Mouse (Mus musculus): ENCODE measurements around the gene Taar7b.
A peak's percentile ranks its signal among the peaks of the same experiment; 100 is the strongest.

Taar7b gene

GRCm38 (mm10) chr10:23999639-24000038, at the start of gene Taar7b:
TSS of gene Taar7b (plus strand) at chr10:23999939.
- no peak for DNase-seq (ENCODE audit: low spot score)

- DNase-seq (ENCODE audit: low spot score): no peak
These were observed 48.0 kb upstream of the Taar7b start for GRCm38 (mm10) chr10:23951714-23952113.

GRCm38 (mm10) chr10:23959071-23959470, 40.7 kb upstream of the Taar7b start:
- DNase-seq (ENCODE audit: low spot score): no peak

GRCm38 (mm10) chr10:23960444-23960915, 39.3 kb upstream of the Taar7b start, which contains the start of gene Taar4:
TSS of gene Taar4 (plus strand) at chr10:23960494.
- DNase-seq (ENCODE audit: low spot score): no peak

- DNase-seq (ENCODE audit: low spot score): no peak
These were observed 36.3 kb upstream of the Taar7b start for GRCm38 (mm10) chr10:23963444-23963843.

- DNase-seq (ENCODE audit: low spot score): no peak
These were observed 34.7 kb upstream of the Taar7b start for GRCm38 (mm10) chr10:23964921-23965610.

GRCm38 (mm10) chr10:23970656-23971165, 29.0 kb upstream of the Taar7b start, which contains the start of gene Taar5:
TSS of gene Taar5 (plus strand) at chr10:23970706.
- DNase-seq (ENCODE audit: low spot score): no peak

- no peak for DNase-seq (ENCODE audit: low spot score)
These were observed 28.5 kb upstream of the Taar7b start for GRCm38 (mm10) chr10:23971256-23971655.

GRCm38 (mm10) chr10:23977958-23978357, 21.8 kb upstream of the Taar7b start:
- DNase-seq (ENCODE audit: low spot score): no peak

GRCm38 (mm10) chr10:23978901-23979705, 20.6 kb upstream of the Taar7b start:
- DNase-seq (ENCODE audit: low spot score): peak; percentile 72

GRCm38 (mm10) chr10:23985546-23985945, 14.2 kb upstream of the Taar7b start, which contains the start of gene Taar6:
TSS of gene Taar6 (minus strand) at chr10:23985646.
- DNase-seq (ENCODE audit: low spot score): no peak

- DNase-seq (ENCODE audit: low spot score): no peak
These were observed 13.3 kb upstream of the Taar7b start for GRCm38 (mm10) chr10:23986419-23986818.

GRCm38 (mm10) chr10:23993381-23993780, 6.4 kb upstream of the Taar7b start, which contains the start of gene Taar7a:
TSS of gene Taar7a (minus strand) at chr10:23993481.
- DNase-seq (ENCODE audit: low spot score): no peak

- no peak for DNase-seq (ENCODE audit: low spot score)
These were observed 6.7 kb downstream of the Taar7b start for GRCm38 (mm10) chr10:24006442-24006841.

- DNase-seq (ENCODE audit: low spot score): no peak
These were observed 7.3 kb downstream of the Taar7b start for GRCm38 (mm10) chr10:24007034-24007433.

- DNase-seq (ENCODE audit: low spot score): no peak
These were observed 8.4 kb downstream of the Taar7b start for GRCm38 (mm10) chr10:24008143-24008542.

- DNase-seq (ENCODE audit: low spot score): no peak
These were observed 27.2 kb downstream of the Taar7b start, which contains the start of gene Taar7d for GRCm38 (mm10) chr10:24026922-24027321. TSS of gene Taar7d (plus strand) at chr10:24027222.

- DNase-seq (ENCODE audit: low spot score): no peak
These were observed 31.6 kb downstream of the Taar7b start for GRCm38 (mm10) chr10:24031347-24031746.

GRCm38 (mm10) chr10:24037314-24037713, 37.6 kb downstream of the Taar7b start, which contains the start of gene Taar7e:
TSS of gene Taar7e (plus strand) at chr10:24037614.
- no peak for DNase-seq (ENCODE audit: low spot score)

GRCm38 (mm10) chr10:24040120-24040869, 40.6 kb downstream of the Taar7b start:
- DNase-seq (ENCODE audit: low spot score): no peak

GRCm38 (mm10) chr10:24049210-24049609, 49.5 kb downstream of the Taar7b start, which contains the start of gene Taar7f:
TSS of gene Taar7f (plus strand) at chr10:24049510.
- no peak for DNase-seq (ENCODE audit: low spot score)

All from layer of hippocampus, adult 11-12 months (tissue).